8 mouse cellular contexts compared by ENCODE assay signal in the genomic region with DNA sequence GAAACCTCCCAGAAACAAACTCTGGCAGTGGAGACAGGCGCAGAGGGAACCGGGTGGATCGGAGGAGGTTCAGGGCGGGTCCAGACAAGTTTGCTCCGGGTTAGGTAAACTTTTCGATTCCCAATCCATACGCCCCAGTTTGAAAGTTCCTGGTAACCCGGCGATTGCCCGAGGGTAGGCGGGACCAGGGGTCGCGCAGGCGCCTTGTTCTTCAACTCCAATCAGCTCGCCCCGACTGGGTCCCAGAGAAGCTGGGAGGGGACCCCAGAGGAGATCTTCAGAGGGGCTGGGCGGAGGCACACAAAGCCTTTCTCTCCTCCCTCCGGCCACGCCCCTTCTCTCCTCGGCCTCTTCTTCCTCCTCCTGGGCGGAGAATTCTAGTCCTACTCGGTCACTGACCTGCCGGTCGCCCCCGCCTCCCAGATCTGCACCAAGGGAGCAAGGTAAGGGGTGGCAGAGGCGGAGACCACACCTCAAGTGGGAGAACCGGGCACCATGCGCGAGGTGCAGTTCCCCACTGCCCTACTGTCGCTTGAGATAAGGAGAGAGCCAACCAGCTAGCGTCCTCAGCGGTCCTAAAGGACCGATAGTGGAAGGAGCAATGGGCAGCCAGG. TPM values are rescaled to one million over a fixed set of nuclear protein-coding genes. Genes with fewer than 3 reads are reported as not detected.
A peak's percentile ranks its signal among the peaks of the same experiment; 100 is the strongest.
DNase-seq lines count a peak whose midpoint lies in the region; ATAC-seq and TF ChIP-seq lines count a peak whose summit lies in the region.

Rin2 (plus strand) TSS at position 74 of the 614 bp plus-strand sequence.

- peak within 1 kb of the TSS; percentile 66 for H3K4me3 ChIP-seq in embryonic facial prominence, embryonic 15.5 days (replicated peaks)
- peak within 1 kb of the TSS; percentile 86 for H3K4me3 ChIP-seq in heart, embryonic 13.5 days
- H3K4me3 ChIP-seq in kidney, embryonic 16.5 days (ENCODE audit: low read length), result peak within 1 kb of the TSS; percentile 71
- peak within 1 kb of the TSS; percentile 54 to 56 for H3K4me3 ChIP-seq in liver, embryonic 14.5 days (ENCODE audit: insufficient read depth in 1 of 2, low read depth in 2 of 2, low read length in 2 of 2)
- H3K4me3 ChIP-seq in neural tube, embryonic 11.5 days (ENCODE audit: low read depth, low read length), result peak within 1 kb of the TSS; percentile 57

- peaks cover 22% of the 10 kb centered on the region for H3K4me1 ChIP-seq in embryonic facial prominence, embryonic 15.5 days
- peaks cover 28% of the 10 kb centered on the region for H3K4me1 ChIP-seq in heart, embryonic 13.5 days
- peaks cover 55% of the 10 kb centered on the region for H3K4me1 ChIP-seq in kidney, embryonic 16.5 days (ENCODE audit: insufficient read depth, low read length)
- no peaks in the 10 kb centered on the region; a peak in 1 of 4 replicates for H3K4me1 ChIP-seq in liver, embryonic 14.5 days (replicated peaks; ENCODE audit: control insufficient read depth in 2 of 2, insufficient read depth in 2 of 2, low read length in 1 of 2)
- no peaks in the 10 kb centered on the region for H3K4me1 ChIP-seq in neural tube, embryonic 11.5 days (ENCODE audit: control insufficient read depth, insufficient read depth, low read length)

- TF ChIP-seq CTCF in liver, embryonic 14.5 days (IDR thresholded peaks at IDR 0.05; ENCODE audit: low read depth), result no peak

- TF ChIP-seq EP300 in liver, embryonic 14.5 days (IDR thresholded peaks at IDR 0.05; ENCODE audit: low read depth), result no peak

- no peaks in the 10 kb centered on the region for H3K27me3 ChIP-seq in embryonic facial prominence, embryonic 15.5 days
- H3K27me3 ChIP-seq in heart, embryonic 13.5 days (replicated peaks), result no peaks in the 10 kb centered on the region
- H3K27me3 ChIP-seq in kidney, embryonic 16.5 days (ENCODE audit: insufficient read depth, low read length), result no peaks in the 10 kb centered on the region
- peaks cover 3% of the 10 kb centered on the region; the same call in 1 of the 2 replicates for H3K27me3 ChIP-seq in liver, embryonic 14.5 days (ENCODE audit: control insufficient read depth, insufficient read depth, low read length)
- H3K27me3 ChIP-seq in neural tube, embryonic 11.5 days (ENCODE audit: control insufficient read depth, insufficient read depth, low read length), result no peaks in the 10 kb centered on the region

- no peaks in the 10 kb centered on the region for H3K9me3 ChIP-seq in embryonic facial prominence, embryonic 15.5 days (replicated peaks)
- H3K9me3 ChIP-seq in heart, embryonic 13.5 days, result no peaks in the 10 kb centered on the region
- H3K9me3 ChIP-seq in kidney, embryonic 16.5 days (ENCODE audit: low read length), result peaks cover 8% of the 10 kb centered on the region
- H3K9me3 ChIP-seq in liver, embryonic 14.5 days (ENCODE audit: control insufficient read depth, low read length), result no peaks in the 10 kb centered on the region
- no peaks in the 10 kb centered on the region for H3K9me3 ChIP-seq in neural tube, embryonic 11.5 days (ENCODE audit: control insufficient read depth, low read length)

- peak within 1 kb of the TSS; percentile 92 for H3K4me2 ChIP-seq in embryonic facial prominence, embryonic 15.5 days (replicated peaks)
- peak within 1 kb of the TSS; percentile 81 for H3K4me2 ChIP-seq in heart, embryonic 13.5 days
- H3K4me2 ChIP-seq in kidney, embryonic 16.5 days (replicated peaks; ENCODE audit: low read depth, low read length), result peak within 1 kb of the TSS; percentile 87
- peak within 1 kb of the TSS; percentile 77 for H3K4me2 ChIP-seq in liver, embryonic 14.5 days (ENCODE audit: low read depth)
- H3K4me2 ChIP-seq in neural tube, embryonic 11.5 days (ENCODE audit: low read depth), result peak within 1 kb of the TSS; percentile 92

- WGBS in embryonic facial prominence, embryonic 15.5 days, result 0% methylated on average over 29 of the region's 33 CpGs
- WGBS in heart, embryonic 13.5 days, result under 1% methylated on average over 33 of the region's 33 CpGs
- 0% methylated on average over 33 of the region's 33 CpGs for WGBS in kidney, embryonic 16.5 days
- under 1% methylated on average over 33 of the region's 33 CpGs for WGBS in liver, embryonic 14.5 days (ENCODE audit: insufficient replicate concordance)
- 0% methylated on average over 33 of the region's 33 CpGs for WGBS in neural tube, embryonic 11.5 days

- peak within 1 kb of the TSS; percentile 83 for H3K27ac ChIP-seq in embryonic facial prominence, embryonic 15.5 days (replicated peaks)
- peak within 1 kb of the TSS; percentile 82 for H3K27ac ChIP-seq in heart, embryonic 13.5 days (replicated peaks)
- peak within 1 kb of the TSS; percentile 93 for H3K27ac ChIP-seq in kidney, embryonic 16.5 days (ENCODE audit: low read length)
- no peak within 1 kb of the TSS for H3K27ac ChIP-seq in liver, embryonic 14.5 days
- 0 out of 2 replicates have a peak within 1 kb of the TSS, but pooled peaks have one; percentile 39 for H3K27ac ChIP-seq in neural tube, embryonic 11.5 days (ENCODE audit: low read depth, low read length)

- DNase-seq in 3T3-L1 (ENCODE audit: low read depth, low spot score), result peak; percentile 85
- DNase-seq in adrenal gland, postnatal 4 days (ENCODE audit: low spot score in 2 of 2), result peak; percentile 26 to 58
- peak in 2 of 3 experiments; percentile 7 to 22 for DNase-seq in liver, embryonic 14.5 days (ENCODE audit: low read depth in 3 of 3, low spot score in 3 of 3)
- DNase-seq in neural tube, embryonic 11.5 days (ENCODE audit: low spot score), result peak; percentile 85
- DNase-seq in thymus, postnatal 25 days, result peak; percentile 59

- ATAC-seq in embryonic facial prominence, embryonic 15.5 days (ENCODE audit: insufficient number of reproducible peaks, low FRiP score, low TSS enrichment, low read depth), result peak; percentile 78
- peak; percentile 67; the same call in 1 of the 2 replicates for ATAC-seq in heart, embryonic 13.5 days (ENCODE audit: extremely low read depth, insufficient number of reproducible peaks, low FRiP score, low TSS enrichment)
- peak; percentile 86 for ATAC-seq in kidney, embryonic 16.5 days (ENCODE audit: low FRiP score, low TSS enrichment)
- peak; percentile 60 for ATAC-seq in liver, embryonic 14.5 days (ENCODE audit: insufficient read depth)
- ATAC-seq in neural tube, embryonic 11.5 days (ENCODE audit: insufficient read depth, low FRiP score, low TSS enrichment), result peak; percentile 87

- H3K9ac ChIP-seq in embryonic facial prominence, embryonic 15.5 days, result peak within 1 kb of the TSS; percentile 71
- peak within 1 kb of the TSS; percentile 89 for H3K9ac ChIP-seq in heart, embryonic 13.5 days
- H3K9ac ChIP-seq in kidney, embryonic 16.5 days (replicated peaks; ENCODE audit: low read length), result peak within 1 kb of the TSS; percentile 87
- H3K9ac ChIP-seq in liver, embryonic 14.5 days (replicated peaks), result no peak within 1 kb of the TSS
- peak within 1 kb of the TSS; percentile 63 for H3K9ac ChIP-seq in neural tube, embryonic 11.5 days (ENCODE audit: low read length)

- no peaks in the 10 kb centered on the region for H3K36me3 ChIP-seq in embryonic facial prominence, embryonic 15.5 days
- H3K36me3 ChIP-seq in heart, embryonic 13.5 days, result peaks cover 5% of the 10 kb centered on the region; the same call in 1 of the 2 replicates
- peaks cover 3% of the 10 kb centered on the region; the same call in 1 of the 2 replicates for H3K36me3 ChIP-seq in kidney, embryonic 16.5 days (ENCODE audit: insufficient read depth, low read length)
- H3K36me3 ChIP-seq in liver, embryonic 14.5 days (replicated peaks; ENCODE audit: control insufficient read depth, insufficient read depth, low read depth), result no peaks in the 10 kb centered on the region
- H3K36me3 ChIP-seq in neural tube, embryonic 11.5 days (ENCODE audit: control insufficient read depth, insufficient read depth, low read length), result no peaks in the 10 kb centered on the region

RNA-seq across cellular contexts. Expression of gene Rin2, which starts in this region (rescaled TPM):
- total RNA-seq in adrenal gland, postnatal 4 days (2021), result 10 to 100 TPM; 33.4 to 34.7 TPM
- 36.6 and 36.7 TPM in 2 replicates for polyA plus RNA-seq in embryonic facial prominence, embryonic 15.5 days (2015; fragmentation: Nextera tagmentation; extraction: Ambion mirVana)
- 15.3 and 15.6 TPM in 2 replicates for polyA plus RNA-seq in heart, embryonic 13.5 days (2015; fragmentation: Nextera tagmentation; extraction: Ambion mirVana)
- polyA plus RNA-seq in kidney, embryonic 16.5 days (2015; fragmentation: Nextera tagmentation; extraction: Ambion mirVana), result 32.5 and 37.7 TPM in 2 replicates
- polyA plus RNA-seq in liver, embryonic 14.5 days (2012; rRNA removed), result 0.67 and 1.1 TPM in 2 replicates
- polyA plus RNA-seq in liver, embryonic 14.5 days (2014; fragmentation: Nextera tagmentation; extraction: Ambion mirVana), result 1.7 and 1.9 TPM in 2 replicates
- 18.1 and 22.0 TPM in 2 replicates for polyA plus RNA-seq in neural tube, embryonic 11.5 days (2014; fragmentation: Nextera tagmentation; extraction: Ambion mirVana)

Comparison
In these comparisons a context has a peak if more than half of its experiments do, and no peak if none do; other contexts are left out.
1. DNase-seq: peak in every context shown above with its lines; median percentile 85 in 3T3-L1; 85 in neural tube, embryonic 11.5 days; 59 in thymus, postnatal 25 days; 42 in adrenal gland, postnatal 4 days; 14 in liver, embryonic 14.5 days.